Mouse (Mus musculus) E14TG2a.4 (cell line): Measurements from ENCODE around the gene Mllt6.

ENCODE experiments used
- CTCF ChIP-seq: conservative IDR thresholded peaks from 2 replicates; pipeline ENCODE4 v1.5.1; 2014; ENCODE audit warnings: low read length
- NANOG ChIP-seq: IDR thresholded peaks from 2 replicates; pipeline ENCODE4 v1.6.1; 2014; ENCODE audit warnings: borderline replicate concordance, low read length, mixed read lengths
- POU5F1 ChIP-seq: IDR thresholded peaks from 2 replicates; pipeline ENCODE4 v1.6.1; 2014; ENCODE audit warnings: low read length, borderline replicate concordance

DNA sequence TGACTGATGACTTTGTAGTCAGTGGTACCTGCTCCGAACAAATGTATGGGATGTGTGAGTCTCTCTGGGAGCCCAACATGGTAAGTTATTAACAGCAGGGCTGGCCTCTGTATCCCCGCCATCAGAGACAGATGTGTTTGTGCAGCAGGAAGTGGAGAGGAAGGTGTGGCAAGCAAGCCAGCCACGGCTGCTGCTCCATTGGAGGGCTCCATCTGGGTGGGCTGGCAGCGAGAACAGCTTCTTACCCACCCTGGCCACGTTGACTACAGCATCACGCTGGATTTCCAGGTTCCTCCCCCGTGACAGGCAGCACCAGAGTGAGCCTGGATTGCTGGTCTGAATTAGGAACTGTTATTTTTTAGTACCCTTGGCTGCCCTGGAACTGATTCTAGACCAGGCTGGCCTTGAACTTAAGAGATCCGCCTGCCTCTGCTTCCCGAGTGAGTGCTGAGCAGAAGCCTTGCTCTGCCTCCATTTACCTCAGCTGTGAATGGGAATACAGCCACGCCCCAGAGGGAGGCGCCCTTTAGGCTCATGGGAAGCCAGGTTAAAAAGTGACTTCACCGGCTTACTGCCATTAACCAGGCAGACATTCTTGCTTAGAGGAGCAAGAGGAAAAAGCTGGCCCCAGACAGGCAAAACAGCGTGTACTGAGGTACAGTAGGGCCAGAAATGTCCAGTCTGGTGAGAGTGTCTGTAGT is 48.1 kb downstream of the Mllt6 start:
- TF ChIP-seq CTCF (no peak), POU5F1 (no peak), NANOG (no peak)
